Mouse (Mus musculus) inflammation-experienced regulatory T-cells, adult 6 months (primary cell): ENCODE data around the gene Ap3s2. TPM values are rescaled to one million over a fixed set of nuclear protein-coding genes. Genes with fewer than 3 reads are reported as not detected.

Source experiments
- ATAC-seq: one replicate; pipeline ENCODE4 v1.8.0; 2017
- polyA plus RNA-seq, 3 experiments: library from polyadenylated mRNA; unstranded; fragments of 100-300 nt; shearing (Covaris generic); gene quantifications; one replicate each; pipeline ENCODE4 v1.2.1; 2017

Ap3s2 gene
- 10 to 100 TPM; 30.0 to 38.9 (median 32.7) TPM for polyA plus RNA-seq

DNA sequence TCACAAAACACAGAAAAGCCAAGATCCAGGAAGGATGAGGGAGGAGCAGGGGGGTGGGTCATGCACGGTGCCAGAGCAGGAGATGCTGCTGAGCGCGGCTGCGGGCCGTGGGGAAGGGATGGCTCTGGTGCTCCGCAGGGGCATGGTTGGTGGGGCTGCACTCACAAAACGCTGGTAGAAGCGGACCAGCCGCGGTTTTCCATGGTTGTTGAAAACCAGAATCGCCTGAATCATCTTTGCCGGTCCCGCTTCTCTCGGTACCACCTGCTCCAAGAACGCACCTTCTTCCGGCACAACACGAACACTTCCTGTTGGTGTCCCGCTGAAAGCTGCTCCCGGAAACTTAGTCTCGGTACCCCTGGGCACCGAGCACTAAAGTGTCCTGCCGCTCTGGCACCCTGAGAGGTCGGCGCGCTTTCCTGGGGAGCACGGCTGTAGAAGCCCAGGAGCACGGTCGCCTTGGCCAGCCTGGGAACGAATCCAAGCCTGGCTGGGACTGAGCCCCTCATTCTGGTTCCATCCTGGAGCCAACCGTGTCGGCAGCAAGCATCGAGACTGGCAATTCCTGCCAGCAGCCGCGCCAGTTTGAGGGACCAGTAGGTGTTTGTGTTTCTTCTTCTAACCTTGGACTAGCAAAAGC, at the start of gene Ap3s2:
Gene Ap3s2, minus strand, starts transcription at position 306 of the 640 bp plus-strand sequence.
- ATAC-seq: peak; percentile 96

DNA sequence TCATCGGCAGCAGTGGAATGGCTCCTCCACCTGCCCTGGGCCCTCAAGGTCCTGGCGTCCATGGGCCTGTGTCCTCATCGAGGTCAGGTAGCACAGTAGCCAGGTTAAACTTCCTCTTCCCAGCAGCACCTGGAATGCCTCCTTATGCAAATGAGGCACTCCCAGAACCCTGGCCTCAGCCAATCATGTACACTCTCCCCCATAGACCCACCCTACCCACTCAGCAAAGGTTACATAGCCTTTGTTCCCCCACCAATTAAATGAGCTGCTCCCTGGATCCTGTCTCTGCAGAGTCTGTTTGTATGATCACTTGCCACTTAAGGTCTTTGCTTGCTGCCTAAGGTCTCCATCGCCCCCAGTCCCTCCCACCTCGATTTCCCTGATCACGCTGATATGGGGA, 47.9 kb upstream of the Ap3s2 start:
- no peak for ATAC-seq

GRCm38 (mm10) chr7:79961600-79961999, 41.2 kb upstream of the Ap3s2 start:
- no peak for ATAC-seq

DNA sequence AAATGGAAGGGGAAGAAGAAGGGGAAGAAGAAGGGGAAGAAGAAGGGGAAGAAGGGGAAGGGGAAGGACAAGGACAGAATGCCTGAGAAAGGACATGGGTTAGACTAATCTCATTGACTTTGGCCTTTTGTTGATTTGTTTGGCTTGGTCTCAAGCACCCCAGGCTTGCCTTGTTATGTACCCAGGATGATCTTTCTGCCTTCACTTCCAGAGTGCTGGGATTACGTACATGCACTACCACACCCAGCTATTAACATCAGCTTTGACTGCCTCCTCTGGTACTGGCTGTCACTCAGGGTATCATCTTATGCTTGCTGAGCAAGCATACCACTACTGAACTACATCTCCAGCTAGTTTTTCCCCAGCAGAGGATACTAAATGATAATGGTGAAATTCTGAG, 35.7 kb upstream of the Ap3s2 start:
- ATAC-seq: no peak

GRCm38 (mm10) chr7:79954890-79955289, 34.4 kb upstream of the Ap3s2 start:
- ATAC-seq: no peak

DNA sequence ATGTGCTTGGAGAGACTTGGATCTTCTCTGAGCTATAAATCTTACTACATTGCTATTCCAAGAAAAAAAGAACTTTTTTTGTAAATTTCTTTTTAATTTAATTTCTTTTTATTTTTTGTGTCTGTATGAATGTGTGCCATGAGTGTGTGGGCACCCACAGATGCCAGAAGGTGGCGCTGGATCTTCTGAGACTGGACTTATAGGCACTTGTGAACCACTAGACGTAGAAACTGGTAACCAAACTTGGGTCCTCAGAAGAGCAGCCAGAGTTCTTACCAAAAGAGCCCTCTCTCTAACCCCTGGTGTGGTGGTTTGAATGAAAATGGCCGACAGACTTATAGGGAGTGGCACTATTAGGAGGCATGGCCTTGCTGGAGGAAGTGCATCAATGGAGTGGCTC, 30.6 kb upstream of the Ap3s2 start:
- no peak for ATAC-seq

GRCm38 (mm10) chr7:79950236-79950635, 29.8 kb upstream of the Ap3s2 start:
- ATAC-seq: no peak

- ATAC-seq: no peak
Measured at GRCm38 (mm10) chr7:79935511-79936205, 15.2 kb upstream of the Ap3s2 start.

DNA sequence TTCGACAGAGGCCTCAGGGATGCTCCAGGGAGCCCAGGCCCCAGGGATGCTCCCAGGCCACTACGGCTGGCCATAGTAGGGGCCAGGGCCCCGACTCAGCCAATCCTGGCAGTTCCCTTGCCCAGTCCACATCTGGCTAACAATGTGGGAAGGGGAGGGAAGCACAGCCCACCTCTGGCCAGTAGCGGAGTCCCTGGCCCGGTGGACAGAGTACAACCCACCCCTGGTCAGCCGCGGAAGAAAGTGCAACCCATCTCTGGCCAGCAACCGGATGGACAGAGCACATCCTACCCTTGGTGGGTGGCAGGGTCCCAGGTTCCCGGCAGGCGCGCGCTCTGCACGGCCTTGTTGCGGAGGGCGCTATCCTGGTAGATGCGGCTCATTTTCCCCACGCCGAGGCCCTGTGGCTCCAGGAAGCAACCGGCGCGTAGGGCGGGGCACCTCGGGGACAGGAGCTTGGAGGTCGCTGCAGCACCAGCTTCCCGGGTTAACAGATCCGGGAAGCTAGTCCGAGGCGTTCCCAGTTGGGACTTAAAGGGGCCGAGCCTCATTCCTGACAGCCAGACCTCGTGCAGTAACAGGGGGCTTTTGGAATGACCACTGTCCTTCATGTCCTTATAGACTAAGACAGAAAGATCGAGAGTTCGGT, 14.5 kb upstream of the Ap3s2 start, which contains the start of gene Arpin:
Gene Arpin, minus strand, starts transcription at position 498 of the 649 bp plus-strand sequence.
- ATAC-seq: no peak

GRCm38 (mm10) chr7:79934461-79934860, 14.0 kb upstream of the Ap3s2 start:
- no peak for ATAC-seq

DNA sequence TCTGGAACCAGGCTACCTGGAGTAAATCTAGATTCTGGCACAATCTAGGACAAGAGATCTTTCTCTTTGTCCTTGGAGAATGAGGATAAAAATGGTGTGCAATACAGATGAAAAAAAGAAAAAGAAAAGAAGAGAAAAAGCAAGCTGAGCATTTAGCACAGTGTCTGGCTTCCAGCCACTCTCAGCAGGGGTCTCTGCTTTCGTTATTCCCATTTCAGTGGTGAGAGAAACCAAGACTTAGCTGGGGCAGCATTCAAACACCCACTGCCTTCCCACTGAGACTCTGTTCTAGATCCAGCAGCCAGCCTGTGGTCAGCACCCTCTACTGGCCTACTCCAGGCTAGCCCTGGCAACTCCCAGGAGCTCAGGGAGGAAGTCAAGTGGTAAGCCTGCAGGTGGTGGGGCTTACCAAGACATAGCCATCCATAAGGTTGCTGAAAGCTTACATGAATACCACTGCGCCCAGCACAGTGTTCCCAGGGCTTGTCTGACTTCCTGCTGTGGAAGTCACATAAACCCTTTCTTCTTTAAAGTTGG, 8.1 kb upstream of the Ap3s2 start:
- no peak for ATAC-seq

DNA sequence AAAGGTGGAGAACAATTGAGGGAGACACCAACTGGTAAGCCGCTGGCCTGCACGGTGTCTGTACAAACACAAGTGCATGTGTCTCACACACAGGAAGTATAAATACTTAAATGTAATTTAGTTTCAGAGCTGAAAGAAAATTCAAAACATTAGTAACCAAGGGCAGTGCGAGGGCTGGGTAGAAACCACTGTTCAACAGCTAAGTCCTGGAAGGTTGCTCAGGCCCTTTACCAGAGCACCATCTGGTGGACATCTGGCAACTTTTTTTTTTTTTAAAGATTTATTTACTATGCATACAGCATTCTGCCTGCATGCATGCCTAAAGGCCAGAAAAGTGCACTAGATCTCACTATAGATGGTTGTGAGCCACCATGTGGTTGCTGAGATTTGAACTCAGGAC, 5.9 kb downstream of the Ap3s2 start:
- ATAC-seq: no peak

DNA sequence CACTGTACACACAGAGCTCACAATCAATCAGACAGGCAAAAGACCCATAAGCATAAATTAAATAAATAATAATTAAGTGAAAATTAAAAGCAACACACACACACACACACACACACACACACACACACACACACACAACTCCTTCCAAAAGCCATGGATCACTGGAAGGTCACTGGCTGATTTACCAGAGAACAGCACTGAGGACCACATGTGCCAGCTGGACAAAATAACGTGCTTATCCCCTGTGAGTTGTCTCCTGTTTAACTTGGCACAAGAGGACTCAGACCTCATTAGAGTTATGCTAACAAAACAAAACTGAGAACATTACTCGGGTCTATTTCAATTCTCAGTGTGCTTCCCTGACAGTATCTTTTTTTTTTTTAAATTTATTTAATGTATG, 13.1 kb downstream of the Ap3s2 start:
- no peak for ATAC-seq

GRCm38 (mm10) chr7:79906914-79907313, 13.5 kb downstream of the Ap3s2 start:
- ATAC-seq: no peak

DNA sequence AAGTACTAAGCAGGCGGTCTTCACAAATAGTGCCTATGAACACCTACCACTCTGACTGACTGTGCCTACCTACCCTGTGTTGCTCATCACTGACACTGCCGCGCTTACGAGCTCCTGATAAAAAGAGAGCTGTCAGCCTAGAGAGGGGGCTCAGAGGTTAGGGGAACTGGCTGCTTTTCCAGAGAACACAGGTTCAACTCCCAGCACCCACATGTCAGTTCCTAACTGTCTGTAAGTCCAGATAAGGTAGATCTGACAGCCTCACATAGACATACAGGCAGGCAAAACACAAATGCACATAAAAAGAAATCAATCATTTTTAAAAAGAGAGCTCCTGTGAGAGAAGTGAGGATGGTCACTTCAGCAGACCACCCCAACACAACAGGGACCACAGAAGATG, 15.3 kb downstream of the Ap3s2 start:
- no peak for ATAC-seq

DNA sequence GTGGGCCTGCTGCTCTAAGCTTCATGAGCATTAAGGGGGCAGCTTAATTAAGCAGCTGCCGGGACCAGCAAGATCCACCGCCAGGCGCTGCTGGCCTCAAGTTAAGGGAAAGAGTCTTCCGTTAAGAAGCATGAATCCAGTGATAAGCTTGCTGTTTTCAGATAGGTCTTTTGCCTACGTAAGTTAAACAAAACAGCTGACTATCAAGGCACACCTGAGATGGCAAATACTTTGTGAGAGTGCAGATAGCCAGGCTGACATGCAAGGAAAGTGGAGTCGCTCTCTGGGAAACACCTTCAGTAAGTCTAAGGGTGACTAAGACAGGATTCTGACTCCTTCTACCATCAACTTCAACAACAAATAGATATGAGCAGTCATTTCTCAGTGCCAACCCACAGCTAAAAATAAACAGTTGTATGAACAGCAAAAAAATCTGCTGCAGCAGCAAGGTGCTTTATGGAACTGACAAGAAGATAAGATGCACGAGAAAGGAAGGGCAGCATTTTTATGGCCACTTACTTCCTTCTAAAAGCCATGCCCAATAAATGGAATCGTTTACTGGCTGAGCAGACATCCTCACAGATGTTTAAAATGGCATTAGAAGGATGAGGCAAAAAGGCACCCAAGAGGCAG, 17.2 kb downstream of the Ap3s2 start:
- no peak for ATAC-seq

DNA sequence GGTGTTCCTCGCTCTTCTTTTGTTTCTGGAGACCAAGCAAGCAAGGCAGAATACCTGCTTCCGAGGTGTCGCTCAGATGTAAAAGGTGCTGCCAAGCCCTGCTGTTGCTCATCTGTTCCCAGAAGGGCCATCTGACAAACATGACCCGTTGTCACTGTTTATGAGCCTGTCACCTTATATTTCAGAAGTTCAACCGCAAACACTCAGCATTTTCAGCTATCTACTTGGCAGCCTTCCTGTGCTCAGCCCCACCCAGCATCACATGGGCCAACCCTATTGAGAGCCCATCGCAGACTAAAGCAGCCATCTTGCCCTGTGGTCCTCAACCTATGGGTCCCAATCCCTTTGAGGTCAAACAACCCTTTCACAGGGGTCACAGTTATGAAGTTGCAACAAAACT, 19.7 kb downstream of the Ap3s2 start:
- no peak for ATAC-seq

- no peak for ATAC-seq
Measured at GRCm38 (mm10) chr7:79895225-79895624, 25.2 kb downstream of the Ap3s2 start.

DNA sequence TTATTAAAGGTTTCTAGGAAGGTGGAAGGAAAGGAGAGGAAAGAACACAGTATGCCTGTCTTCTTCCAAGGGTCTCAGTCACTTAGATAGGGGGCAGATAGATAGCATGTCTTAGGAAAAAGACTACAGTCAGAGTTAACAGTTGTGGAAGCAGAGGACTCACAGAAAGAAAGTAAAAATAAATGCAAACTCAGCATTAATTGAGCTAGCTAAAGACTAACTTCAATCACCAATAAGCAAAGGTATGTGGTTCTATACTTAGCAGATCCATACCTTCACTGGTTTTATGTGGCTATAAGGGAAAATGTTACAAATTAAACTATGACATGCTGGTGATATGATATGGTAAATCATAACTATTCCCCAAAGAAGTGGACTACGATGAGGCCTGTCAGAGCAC, 25.7 kb downstream of the Ap3s2 start:
- ATAC-seq: no peak

DNA sequence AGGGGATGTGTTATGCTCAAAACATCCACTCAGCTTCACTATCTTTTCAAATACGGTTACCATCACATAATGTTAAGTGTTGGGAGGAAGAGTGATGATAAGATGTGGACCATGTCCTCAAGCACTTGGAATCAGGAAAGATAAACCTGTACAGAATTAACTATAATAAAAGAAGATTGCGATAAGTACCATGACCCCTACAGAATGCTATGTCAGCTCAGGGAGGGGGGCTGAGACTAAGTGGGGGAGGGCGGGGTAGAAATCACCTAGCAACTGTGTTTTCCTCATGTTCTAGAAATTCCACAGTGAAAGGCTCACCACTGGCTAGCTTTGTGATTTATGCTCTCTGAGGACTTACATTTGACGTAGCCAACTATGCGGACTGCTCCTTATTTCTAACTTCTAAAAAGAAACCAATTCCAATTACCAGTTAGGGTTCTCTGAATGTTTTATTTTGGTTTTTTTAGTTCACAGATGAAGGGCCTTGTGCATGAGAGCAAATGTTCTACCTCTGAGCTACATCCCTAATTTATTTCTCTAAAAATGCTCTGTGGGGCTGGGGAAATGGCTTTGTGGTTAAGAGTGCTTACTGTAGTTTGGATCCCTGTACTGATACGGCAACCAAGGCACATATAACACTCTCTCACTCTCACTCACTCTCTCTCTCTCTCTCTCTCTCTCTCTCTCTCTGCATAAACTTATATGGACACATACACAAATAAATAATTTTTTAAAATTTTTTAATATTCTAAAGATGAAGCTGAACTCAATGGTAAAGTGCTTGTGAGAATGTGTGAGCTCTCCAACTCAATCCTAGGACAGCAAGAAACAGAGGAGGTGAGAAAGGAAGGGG, 27.6 kb downstream of the Ap3s2 start:
- ATAC-seq: no peak

- no peak for ATAC-seq
Measured at GRCm38 (mm10) chr7:79890436-79891221, 29.8 kb downstream of the Ap3s2 start.
